Mouse (Mus musculus) G1E (cell line): ENCODE measurements around the gene Cbx7.

ENCODE experiments used
- CTCF ChIP-seq: IDR thresholded peaks from 2 replicates; pipeline ENCODE4 v1.5.1; 2012; ENCODE audit warnings: low read depth, low read length, inconsistent platforms, mixed read lengths
- GATA1 ChIP-seq: IDR thresholded peaks from 2 replicates; pipeline ENCODE4 v1.6.1; 2012; ENCODE audit warnings: borderline replicate concordance, low read length, inconsistent platforms, mixed read lengths

DNA sequence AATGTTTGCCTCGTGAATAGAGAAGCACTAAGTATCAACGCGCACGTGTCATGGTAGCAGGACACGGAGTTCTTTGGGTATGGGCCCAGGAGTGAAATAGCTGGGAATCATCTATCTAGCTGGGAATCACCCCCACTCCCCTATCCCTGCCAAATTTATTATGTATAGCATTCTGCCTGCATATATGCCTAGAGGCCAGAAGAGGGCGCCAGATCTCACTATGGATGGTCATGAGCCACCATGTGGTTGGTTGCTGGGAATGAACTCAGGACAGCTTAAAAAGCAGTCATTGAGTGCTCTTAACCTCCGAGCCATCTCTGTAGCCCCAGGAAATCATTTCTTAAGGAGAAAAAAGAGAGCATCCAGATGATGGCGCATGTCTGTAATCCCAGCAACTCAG is 30.0 kb downstream of the Cbx7 start:
- TF ChIP-seq CTCF (peak; percentile 70), GATA1 (no peak)
